Mouse (Mus musculus): ENCODE measurements around the gene Fam47c.

Gene Fam47c

GRCm38 (mm10) chrX:78737463-78737862, at the start of gene Fam47c:
Gene Fam47c (plus strand): TSS chrX:78737763.
- DNase-seq (ENCODE audit: low spot score in 2 of 2), result no peak

GRCm38 (mm10) chrX:78769408-78769807, 31.8 kb downstream of the Fam47c start:
- no peak for DNase-seq (ENCODE audit: low spot score in 2 of 2)

- no peak for DNase-seq (ENCODE audit: low spot score in 2 of 2)
Observed at GRCm38 (mm10) chrX:78777078-78777477, 39.5 kb downstream of the Fam47c start.
